Mouse (Mus musculus) stomach, postnatal 0 days (tissue): ENCODE data around the gene Slc6a5. TPM values are rescaled to one million over a fixed set of nuclear protein-coding genes. Genes with fewer than 3 reads are reported as not detected.

ENCODE experiments used
- ATAC-seq: fragments of 200-750 bp; cut with Nextera tagmentation; 2 replicates; pipeline ENCODE4 v1.8.0; 2017; ENCODE audit not compliant: low FRiP score, low TSS enrichment
- DNase-seq: peaks from one replicate; pipeline ENCODE4 v3.0.0-alpha.2; 2016; ENCODE audit warnings: low spot score
- H3K27ac ChIP-seq: fragments of 300-500 bp; sonication (generic); replicated peaks from 2 replicates; pipeline ENCODE4 v1.5.1; 2014; ENCODE audit warnings: mild to moderate bottlenecking, control low read depth
- H3K27me3 ChIP-seq: fragments of 300-500 bp; sonication (generic); 2 replicates; pipeline ENCODE4 v1.6.1; 2014; ENCODE audit warnings: low read length; ENCODE audit not compliant: control insufficient read depth, insufficient read depth
- H3K36me3 ChIP-seq: fragments of 300-500 bp; sonication (generic); 2 replicates; pipeline ENCODE4 v1.6.1; 2014; ENCODE audit warnings: low read length, mixed read lengths; ENCODE audit not compliant: control insufficient read depth, insufficient read depth
- H3K4me1 ChIP-seq: fragments of 300-500 bp; sonication (generic); replicated peaks from 2 replicates; pipeline ENCODE4 v1.6.1; 2014; ENCODE audit warnings: antibody characterized with exemption; ENCODE audit not compliant: control insufficient read depth, insufficient read depth
- H3K4me2 ChIP-seq: fragments of 300-500 bp; sonication (generic); replicated peaks from 2 replicates; pipeline ENCODE4 v1.6.1; 2014; ENCODE audit warnings: low read depth, mild to moderate bottlenecking, control low read depth, moderate library complexity
- H3K4me3 ChIP-seq: fragments of 300-500 bp; sonication (generic); 2 replicates; pipeline ENCODE4 v1.5.1; 2014; ENCODE audit warnings: low read depth, low read length, control low read depth
- H3K9ac ChIP-seq: fragments of 300-500 bp; sonication (generic); 2 replicates; pipeline ENCODE4 v1.6.1; 2014; ENCODE audit warnings: mild to moderate bottlenecking, low read length, control low read depth, mixed read lengths
- H3K9me3 ChIP-seq: fragments of 300-500 bp; sonication (generic); 2 replicates; pipeline ENCODE4 v1.6.1; 2016; ENCODE audit warnings: low read length; ENCODE audit not compliant: control insufficient read depth
- CTCF ChIP-seq: IDR thresholded peaks from 2 replicates; pipeline ENCODE4 v1.5.1; 2016; ENCODE audit warnings: antibody characterized with exemption, low read depth, mild to moderate bottlenecking, moderate library complexity
- EP300 ChIP-seq: optimal IDR thresholded peaks from 2 replicates; pipeline ENCODE3; 2016; ENCODE audit warnings: antibody characterized with exemption
- WGBS: fragments of 180-500 bp; shearing (Covaris S2); extraction: QIAGEN DNeasy Blood & Tissue Kit; methylation state at CpG from one replicate; pipeline ENCODE4 v1.1.7; 2014; 5-methylcytosine and 5-hydroxymethylcytosine counted together
- polyA plus RNA-seq: library from polyadenylated mRNA; unstranded; fragments of >200 nt; fragmentation: Nextera tagmentation; extraction: Ambion mirVana; gene quantifications from 2 replicates; pipeline ENCODE4 v1.2.1, GENCODE M21; 2015

The Slc6a5 gene
- not detected in 2 replicates for polyA plus RNA-seq

DNA sequence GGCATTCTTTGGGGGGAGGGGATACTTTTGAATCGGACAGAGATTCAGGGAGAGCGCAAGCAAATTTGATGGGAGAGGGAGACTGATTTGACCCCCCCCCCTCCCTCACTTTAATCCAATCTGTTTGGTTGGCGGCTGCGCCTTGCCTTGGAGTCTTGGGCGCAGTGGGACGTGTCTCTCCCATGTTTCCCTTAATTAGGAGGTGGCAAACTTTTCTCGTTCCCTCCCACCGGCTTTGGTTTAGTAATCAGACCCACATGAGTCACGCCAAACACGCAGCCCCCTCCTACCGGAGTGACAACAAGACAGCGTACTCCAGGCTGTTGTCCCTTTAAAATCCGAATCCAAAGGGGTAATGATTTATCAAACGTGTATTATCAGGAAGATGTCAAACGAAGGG is at the start of gene Slc6a5:
TSS of gene Slc6a5 (plus strand) at position 297 of the 400 bp plus-strand sequence.
- H3K4me1 ChIP-seq: no peaks in the 10 kb centered on the region
- H3K9me3 ChIP-seq: no peaks in the 10 kb centered on the region
- WGBS: 2% methylated on average over 15 of the region's 15 CpGs
- H3K36me3 ChIP-seq: no peaks in the 10 kb centered on the region
- no peak within 1 kb of the TSS for H3K9ac ChIP-seq
- no peak for DNase-seq
- peaks cover 37% of the 10 kb centered on the region; the same call in 1 of the 2 replicates for H3K27me3 ChIP-seq
- TF ChIP-seq EP300: no peak
- TF ChIP-seq CTCF: no peak
- no peak within 1 kb of the TSS for H3K4me3 ChIP-seq
- no peak for ATAC-seq
- no peak within 1 kb of the TSS for H3K4me2 ChIP-seq
- no peak within 1 kb of the TSS for H3K27ac ChIP-seq

- H3K36me3 ChIP-seq: peaks cover 6% of the 10 kb centered on the region; the same call in 1 of the 2 replicates
- no peak overlapping the region for H3K4me2 ChIP-seq
- H3K9me3 ChIP-seq: no peaks in the 10 kb centered on the region
- 98% methylated on average over 2 of the region's 2 CpGs for WGBS
- H3K4me1 ChIP-seq: no peaks in the 10 kb centered on the region
- TF ChIP-seq EP300 (no peak), CTCF (no peak)
- no peak overlapping the region for H3K4me3 ChIP-seq
- H3K27ac ChIP-seq: no peak overlapping the region
- H3K27me3 ChIP-seq: no peaks in the 10 kb centered on the region
- H3K9ac ChIP-seq: no peak overlapping the region
- ATAC-seq: no peak
- no peak for DNase-seq
Measured at GRCm38 (mm10) chr7:49861196-49861595, 48.8 kb upstream of the Slc6a5 start.

GRCm38 (mm10) chr7:49863753-49864152 is 46.2 kb upstream of the Slc6a5 start:
- 70% methylated on average over 3 of the region's 3 CpGs for WGBS
- Histone ChIP-seq H3K4me1 (no peaks in the 10 kb centered on the region), H3K9me3 (no peaks in the 10 kb centered on the region), H3K4me3 (no peak overlapping the region), H3K9ac (no peak overlapping the region), H3K27ac (no peak overlapping the region), H3K27me3 (no peaks in the 10 kb centered on the region), H3K4me2 (no peak overlapping the region), H3K36me3 (no peaks in the 10 kb centered on the region)
- TF ChIP-seq CTCF (no peak), EP300 (no peak)
- DNase-seq (no peak), ATAC-seq (no peak)

GRCm38 (mm10) chr7:49869656-49870055 is 40.3 kb upstream of the Slc6a5 start:
- no peak overlapping the region for H3K4me3 ChIP-seq
- WGBS: 64% methylated on average over 5 of the region's 5 CpGs
- no peaks in the 10 kb centered on the region for H3K4me1 ChIP-seq
- DNase-seq: no peak
- H3K4me2 ChIP-seq: no peak overlapping the region
- no peaks in the 10 kb centered on the region for H3K9me3 ChIP-seq
- H3K9ac ChIP-seq: no peak overlapping the region
- no peaks in the 10 kb centered on the region for H3K27me3 ChIP-seq
- TF ChIP-seq CTCF: no peak
- no peak for TF ChIP-seq EP300
- no peak overlapping the region for H3K27ac ChIP-seq
- H3K36me3 ChIP-seq: no peaks in the 10 kb centered on the region
- ATAC-seq: no peak

DNA sequence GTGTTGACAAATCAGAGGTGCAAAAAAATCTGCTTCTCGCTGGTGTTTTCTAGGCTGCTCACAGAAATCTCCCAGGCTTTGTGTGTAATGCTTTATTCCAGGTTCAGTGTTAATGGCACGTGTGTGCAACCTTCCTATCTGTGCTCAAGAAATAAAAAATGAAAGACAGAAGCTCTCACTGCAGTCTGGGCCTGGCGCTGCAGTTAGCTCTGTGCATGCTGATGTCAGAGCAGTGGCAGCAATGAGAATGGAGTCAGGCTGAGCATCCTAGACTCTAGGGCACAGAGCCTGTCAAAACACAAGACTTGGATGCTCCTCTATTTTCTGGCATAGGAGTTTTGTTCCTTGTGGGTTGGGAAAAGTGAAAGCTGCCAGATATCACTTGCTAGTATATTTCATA is 39.7 kb upstream of the Slc6a5 start:
- no peak overlapping the region for H3K27ac ChIP-seq
- no peaks in the 10 kb centered on the region for H3K4me1 ChIP-seq
- H3K9me3 ChIP-seq: no peaks in the 10 kb centered on the region
- no peak overlapping the region for H3K9ac ChIP-seq
- no peak overlapping the region for H3K4me2 ChIP-seq
- H3K36me3 ChIP-seq: no peaks in the 10 kb centered on the region
- DNase-seq (no peak), ATAC-seq (no peak)
- H3K4me3 ChIP-seq: no peak overlapping the region
- 64% methylated on average over 3 of the region's 3 CpGs for WGBS
- no peak for TF ChIP-seq CTCF
- TF ChIP-seq EP300: no peak
- no peaks in the 10 kb centered on the region for H3K27me3 ChIP-seq

DNA sequence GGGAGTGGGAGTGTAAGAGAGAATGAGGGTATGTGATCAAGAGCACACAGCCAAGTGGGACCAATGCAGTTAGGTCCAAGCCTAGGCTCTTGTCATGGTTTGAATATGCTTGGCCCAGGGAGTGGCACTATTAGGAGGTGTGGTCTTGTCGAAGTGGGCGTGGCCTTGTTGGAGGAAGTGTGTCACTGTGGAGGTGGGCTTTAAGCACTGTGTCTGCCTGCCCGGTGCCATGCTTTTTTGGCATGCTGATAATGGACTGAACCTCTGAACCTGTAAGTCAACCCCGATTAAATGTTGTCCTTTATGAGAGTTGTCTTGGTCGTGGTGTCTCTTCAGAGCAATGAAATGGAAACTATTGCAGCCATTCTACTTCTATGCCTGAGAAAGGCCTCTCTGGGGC is 32.6 kb upstream of the Slc6a5 start:
- no peaks in the 10 kb centered on the region for H3K27me3 ChIP-seq
- no peaks in the 10 kb centered on the region for H3K9me3 ChIP-seq
- WGBS: 75% methylated on average over 5 of the region's 5 CpGs
- H3K9ac ChIP-seq: no peak overlapping the region
- H3K36me3 ChIP-seq: no peaks in the 10 kb centered on the region
- no peak overlapping the region for H3K4me3 ChIP-seq
- no peak overlapping the region for H3K4me2 ChIP-seq
- no peaks in the 10 kb centered on the region for H3K4me1 ChIP-seq
- TF ChIP-seq EP300: no peak
- no peak for TF ChIP-seq CTCF
- DNase-seq: no peak
- ATAC-seq: no peak
- no peak overlapping the region for H3K27ac ChIP-seq
